Mouse (Mus musculus) myocyte (in vitro differentiated cells): Measurements from ENCODE around the gene Lgr5.

Source experiments
- CEBPB ChIP-seq: IDR thresholded peaks from 2 replicates; pipeline ENCODE4 v1.6.1; 2011; ENCODE audit warnings: mild to moderate bottlenecking, moderate library complexity; ENCODE audit not compliant: poor library complexity, insufficient read depth, severe bottlenecking
- E2F4 ChIP-seq: IDR thresholded peaks from one replicate; pipeline ENCODE4 v1.6.1; 2011; ENCODE audit warnings: mild to moderate bottlenecking, control low read depth, moderate library complexity; ENCODE audit not compliant: insufficient read depth
- MAX ChIP-seq: IDR thresholded peaks from one replicate; pipeline ENCODE4 v1.6.1; 2011; ENCODE audit warnings: low read depth, mild to moderate bottlenecking, control low read depth
- MYOG ChIP-seq, 3 experiments: IDR thresholded peaks; one replicate each; pipeline ENCODE4 v1.6.1; 2011; ENCODE audit warnings: control low read depth in 2 of 3, low read depth in 2 of 3, mild to moderate bottlenecking in 2 of 3; ENCODE audit not compliant: insufficient read length in 2 of 3, control insufficient read depth in 1 of 3, insufficient read depth in 1 of 3
- POLR2A ChIP-seq: IDR thresholded peaks from one replicate; pipeline ENCODE4 v1.6.1; 2011; ENCODE audit warnings: low read depth, mild to moderate bottlenecking, control low read depth, moderate library complexity; ENCODE audit not compliant: insufficient read length
- POLR2AphosphoS2 ChIP-seq: IDR thresholded peaks from one replicate; pipeline ENCODE4 v1.6.1; 2011; ENCODE audit warnings: low read depth, control low read depth; ENCODE audit not compliant: insufficient read length
- REST ChIP-seq: IDR thresholded peaks from one replicate; pipeline ENCODE4 v1.6.1; 2011; ENCODE audit warnings: mild to moderate bottlenecking, control low read depth, moderate library complexity; ENCODE audit not compliant: insufficient read depth, insufficient read length
- SRF ChIP-seq: IDR thresholded peaks from one replicate; pipeline ENCODE4 v1.6.1; 2011; ENCODE audit warnings: low read depth; ENCODE audit not compliant: control insufficient read depth, insufficient read length
- TCF3 ChIP-seq: IDR thresholded peaks from one replicate; pipeline ENCODE4 v1.6.1; 2011; ENCODE audit warnings: low read depth, control low read depth; ENCODE audit not compliant: insufficient read length
- USF1 ChIP-seq: IDR thresholded peaks from one replicate; pipeline ENCODE4 v1.6.1; 2011; ENCODE audit warnings: low read depth, mild to moderate bottlenecking, control low read depth, moderate library complexity

DNA sequence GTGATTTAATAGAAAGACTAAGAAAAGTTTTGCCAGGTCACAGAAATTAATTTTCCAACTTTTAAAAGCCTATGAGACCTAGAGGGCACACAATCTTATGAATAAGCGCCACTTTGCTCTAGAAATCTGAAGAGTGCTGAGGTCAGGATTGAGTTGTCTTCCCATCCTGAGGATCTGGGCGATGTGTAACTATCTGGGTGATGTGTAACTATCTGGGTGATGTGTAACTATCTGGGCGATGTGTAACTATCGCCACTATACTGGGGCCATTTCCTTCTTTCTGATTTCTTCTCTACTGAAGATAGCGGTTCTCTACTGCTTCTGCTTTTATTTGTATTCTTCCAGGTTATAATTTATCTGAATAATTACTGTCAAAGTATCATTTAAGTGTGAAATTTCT, 76.6 kb downstream of the Lgr5 start:
- TF ChIP-seq REST, result no peak
- TF ChIP-seq POLR2A, result no peak
- TF ChIP-seq MAX, result no peak
- TF ChIP-seq MYOG (IDR thresholded peaks at IDR 0.05; ENCODE audit: control insufficient read depth in 1 of 3, insufficient read depth in 1 of 3, insufficient read length in 2 of 3, low read depth in 2 of 3), result no peak
- no peak for TF ChIP-seq TCF3
- TF ChIP-seq USF1, result no peak
- TF ChIP-seq E2F4, result no peak
- TF ChIP-seq SRF, result no peak
- no peak for TF ChIP-seq POLR2AphosphoS2
- TF ChIP-seq CEBPB, result no peak
